Mouse (Mus musculus): ENCODE measurements around the gene Abce1. TPM values are rescaled to one million over a fixed set of nuclear protein-coding genes. Genes with fewer than 3 reads are reported as not detected.
"Not testable (repeated sequence)": the region's sequence is repeated elsewhere in the genome, so short reads cannot be mapped to it uniquely, and the experiment has no call there.

Gene Abce1
- polyA plus RNA-seq, 1 experiment from 2014 or later, result 99.4 TPM

GRCm38 (mm10) chr8:79721537-79721936, 10.0 kb upstream of the Abce1 start:
- no peaks in the 10 kb centered on the region for H3K27me3 ChIP-seq (ENCODE audit: control insufficient read depth, insufficient read depth, low read length)
- peaks cover 13% of the 10 kb centered on the region for H3K36me3 ChIP-seq (ENCODE audit: control insufficient read depth, insufficient read depth, low read length)
- ATAC-seq (ENCODE audit: insufficient number of reproducible peaks, insufficient read depth, low FRiP score, low read depth), result no peak
- H3K4me3 ChIP-seq (ENCODE audit: low read depth, low read length), result no peak overlapping the region
- no peaks in the 10 kb centered on the region for H3K4me1 ChIP-seq (ENCODE audit: control insufficient read depth, insufficient read depth, low read length)
- H3K9me3 ChIP-seq (ENCODE audit: control insufficient read depth, low read depth, low read length), result no peaks in the 10 kb centered on the region
- no peak overlapping the region for H3K27ac ChIP-seq (ENCODE audit: low read length)
- no peak overlapping the region for H3K4me2 ChIP-seq (replicated peaks; ENCODE audit: low read depth, low read length)
- H3K9ac ChIP-seq (replicated peaks; ENCODE audit: low read depth, low read length), result no peak overlapping the region

GRCm38 (mm10) chr8:79712676-79713075, 1.1 kb upstream of the Abce1 start:
- 34% methylated on average over 6 of the region's 6 CpGs for WGBS
- Histone ChIP-seq H3K27me3 (ENCODE audit: control insufficient read depth, insufficient read depth, low read length) (no peaks in the 10 kb centered on the region), H3K9me3 (ENCODE audit: control insufficient read depth, low read depth, low read length) (no peaks in the 10 kb centered on the region), H3K36me3 (ENCODE audit: control insufficient read depth, insufficient read depth, low read length) (peaks cover 5% of the 10 kb centered on the region), H3K4me3 (ENCODE audit: low read depth, low read length) (no peak overlapping the region; the same call in 1 of the 2 replicates), H3K27ac (ENCODE audit: low read length) (no peak overlapping the region), H3K9ac (replicated peaks; ENCODE audit: low read depth, low read length) (no peak overlapping the region), H3K4me2 (replicated peaks; ENCODE audit: low read depth, low read length) (peak overlapping the region; percentile 51; the same call in 1 of the 2 replicates), H3K4me1 (ENCODE audit: control insufficient read depth, insufficient read depth, low read length) (peaks cover 5% of the 10 kb centered on the region; the same call in 1 of the 2 replicates)
- ATAC-seq (ENCODE audit: insufficient number of reproducible peaks, insufficient read depth, low FRiP score, low read depth), result no peak

GRCm38 (mm10) chr8:79706687-79707086, 4.9 kb downstream of the Abce1 start:
- ATAC-seq (ENCODE audit: insufficient number of reproducible peaks, insufficient read depth, low FRiP score, low read depth), result no peak
- Histone ChIP-seq H3K27me3 (ENCODE audit: control insufficient read depth, insufficient read depth, low read length) (no peaks in the 10 kb centered on the region), H3K27ac (ENCODE audit: low read length) (no peak overlapping the region), H3K4me3 (ENCODE audit: low read depth, low read length) (no peak overlapping the region), H3K9me3 (ENCODE audit: control insufficient read depth, low read depth, low read length) (no peaks in the 10 kb centered on the region), H3K36me3 (ENCODE audit: control insufficient read depth, insufficient read depth, low read length) (peaks cover 38% of the 10 kb centered on the region), H3K9ac (replicated peaks; ENCODE audit: low read depth, low read length) (no peak overlapping the region), H3K4me1 (ENCODE audit: control insufficient read depth, insufficient read depth, low read length) (peaks cover 2% of the 10 kb centered on the region; the same call in 1 of the 2 replicates), H3K4me2 (replicated peaks; ENCODE audit: low read depth, low read length) (no peak overlapping the region)
- WGBS, result 93% methylated on average over 3 of the region's 3 CpGs

- H3K4me2 ChIP-seq (replicated peaks; ENCODE audit: low read depth, low read length), result no peak overlapping the region
- whole genome bisulfite sequencing, result 81% methylated on average over 2 of the region's 2 CpGs
- no peak overlapping the region for H3K27ac ChIP-seq (ENCODE audit: low read length)
- no peaks in the 10 kb centered on the region for H3K27me3 ChIP-seq (ENCODE audit: control insufficient read depth, insufficient read depth, low read length)
- no peaks in the 10 kb centered on the region for H3K9me3 ChIP-seq (ENCODE audit: control insufficient read depth, low read depth, low read length)
- H3K4me3 ChIP-seq (ENCODE audit: low read depth, low read length), result no peak overlapping the region
- ATAC-seq (ENCODE audit: insufficient number of reproducible peaks, insufficient read depth, low FRiP score, low read depth), result no peak
- peaks cover 61% of the 10 kb centered on the region for H3K36me3 ChIP-seq (ENCODE audit: control insufficient read depth, insufficient read depth, low read length)
- H3K9ac ChIP-seq (replicated peaks; ENCODE audit: low read depth, low read length), result no peak overlapping the region
- H3K4me1 ChIP-seq (ENCODE audit: control insufficient read depth, insufficient read depth, low read length), result no peaks in the 10 kb centered on the region
These were observed 19.0 kb downstream of the Abce1 start for GRCm38 (mm10) chr8:79692531-79692930.

- H3K9me3 ChIP-seq (ENCODE audit: control insufficient read depth, low read depth, low read length); H3K4me3 ChIP-seq (ENCODE audit: low read depth, low read length); H3K4me2 ChIP-seq (replicated peaks; ENCODE audit: low read depth, low read length); H3K27ac ChIP-seq (ENCODE audit: low read length); H3K4me1 ChIP-seq (ENCODE audit: control insufficient read depth, insufficient read depth, low read length); H3K9ac ChIP-seq (replicated peaks; ENCODE audit: low read depth, low read length); H3K27me3 ChIP-seq (ENCODE audit: control insufficient read depth, insufficient read depth, low read length); ATAC-seq (ENCODE audit: insufficient number of reproducible peaks, insufficient read depth, low FRiP score, low read depth): not testable (repeated sequence)
- 86% methylated on average over 5 of the region's 5 CpGs for WGBS
- peaks cover 56% of the 10 kb centered on the region for H3K36me3 ChIP-seq (ENCODE audit: control insufficient read depth, insufficient read depth, low read length)
These were observed 25.6 kb downstream of the Abce1 start for GRCm38 (mm10) chr8:79685927-79686326.

GRCm38 (mm10) chr8:79680965-79681364, 30.6 kb downstream of the Abce1 start:
- no peaks in the 10 kb centered on the region for H3K27me3 ChIP-seq (ENCODE audit: control insufficient read depth, insufficient read depth, low read length)
- H3K9me3 ChIP-seq (ENCODE audit: control insufficient read depth, low read depth, low read length), result no peaks in the 10 kb centered on the region
- no peaks in the 10 kb centered on the region for H3K4me1 ChIP-seq (ENCODE audit: control insufficient read depth, insufficient read depth, low read length)
- H3K27ac ChIP-seq (ENCODE audit: low read length), result no peak overlapping the region
- ATAC-seq (ENCODE audit: insufficient number of reproducible peaks, insufficient read depth, low FRiP score, low read depth), result no peak
- WGBS, result 32% methylated on average over 2 of the region's 2 CpGs
- peaks cover 25% of the 10 kb centered on the region for H3K36me3 ChIP-seq (ENCODE audit: control insufficient read depth, insufficient read depth, low read length)
- H3K9ac ChIP-seq (replicated peaks; ENCODE audit: low read depth, low read length), result 0 out of 2 replicates have a peak overlapping the region, but pooled peaks have one; percentile 21
- H3K4me3 ChIP-seq (ENCODE audit: low read depth, low read length), result peak overlapping the region; percentile 36
- H3K4me2 ChIP-seq (replicated peaks; ENCODE audit: low read depth, low read length), result peak overlapping the region; percentile 68

- Histone ChIP-seq H3K4me2 (replicated peaks; ENCODE audit: low read depth, low read length) (peak overlapping the region; percentile 68), H3K36me3 (ENCODE audit: control insufficient read depth, insufficient read depth, low read length) (peaks cover 24% of the 10 kb centered on the region), H3K27ac (ENCODE audit: low read length) (no peak overlapping the region), H3K27me3 (ENCODE audit: control insufficient read depth, insufficient read depth, low read length) (no peaks in the 10 kb centered on the region), H3K9ac (replicated peaks; ENCODE audit: low read depth, low read length) (0 out of 2 replicates have a peak overlapping the region, but pooled peaks have one; percentile 21), H3K9me3 (ENCODE audit: control insufficient read depth, low read depth, low read length) (no peaks in the 10 kb centered on the region), H3K4me1 (ENCODE audit: control insufficient read depth, insufficient read depth, low read length) (no peaks in the 10 kb centered on the region), H3K4me3 (ENCODE audit: low read depth, low read length) (peak overlapping the region; percentile 36)
- WGBS, result 6% methylated on average over 34 of the region's 34 CpGs
- peak; percentile 61; the same call in 1 of the 2 replicates for ATAC-seq (ENCODE audit: insufficient number of reproducible peaks, insufficient read depth, low FRiP score, low read depth)
These were observed 31.0 kb downstream of the Abce1 start for GRCm38 (mm10) chr8:79680555-79680954.

GRCm38 (mm10) chr8:79680083-79680482, 31.5 kb downstream of the Abce1 start:
- H3K27ac ChIP-seq (ENCODE audit: low read length); H3K4me1 ChIP-seq (ENCODE audit: control insufficient read depth, insufficient read depth, low read length); H3K9me3 ChIP-seq (ENCODE audit: control insufficient read depth, low read depth, low read length); ATAC-seq (ENCODE audit: insufficient number of reproducible peaks, insufficient read depth, low FRiP score, low read depth); H3K9ac ChIP-seq (replicated peaks; ENCODE audit: low read depth, low read length); H3K27me3 ChIP-seq (ENCODE audit: control insufficient read depth, insufficient read depth, low read length): not testable (repeated sequence)
- Histone ChIP-seq H3K4me3 (ENCODE audit: low read depth, low read length) (peak overlapping the region; percentile 36; the same call in 1 of the 2 replicates), H3K36me3 (ENCODE audit: control insufficient read depth, insufficient read depth, low read length) (peaks cover 19% of the 10 kb centered on the region), H3K4me2 (replicated peaks; ENCODE audit: low read depth, low read length) (peak overlapping the region; percentile 68)
- WGBS, result 37% methylated on average over 10 of the region's 10 CpGs

- Histone ChIP-seq H3K4me3 (ENCODE audit: low read depth, low read length) (no peak overlapping the region), H3K36me3 (ENCODE audit: control insufficient read depth, insufficient read depth, low read length) (peaks cover 15% of the 10 kb centered on the region), H3K9ac (replicated peaks; ENCODE audit: low read depth, low read length) (no peak overlapping the region), H3K27ac (ENCODE audit: low read length) (no peak overlapping the region), H3K4me1 (ENCODE audit: control insufficient read depth, insufficient read depth, low read length) (no peaks in the 10 kb centered on the region), H3K9me3 (ENCODE audit: control insufficient read depth, low read depth, low read length) (no peaks in the 10 kb centered on the region), H3K27me3 (ENCODE audit: control insufficient read depth, insufficient read depth, low read length) (no peaks in the 10 kb centered on the region), H3K4me2 (replicated peaks; ENCODE audit: low read depth, low read length) (no peak overlapping the region)
- no peak for ATAC-seq (ENCODE audit: insufficient number of reproducible peaks, insufficient read depth, low FRiP score, low read depth)
- WGBS, result 68% methylated on average over 5 of the region's 5 CpGs
These were observed 32.5 kb downstream of the Abce1 start for GRCm38 (mm10) chr8:79679005-79679404.
